Mouse (Mus musculus) E14TG2a.4 (cell line): ENCODE measurements around the gene Hjurp.

Source experiments
- CTCF ChIP-seq: conservative IDR thresholded peaks from 2 replicates; pipeline ENCODE4 v1.5.1; 2014; ENCODE audit warnings: low read length
- NANOG ChIP-seq: IDR thresholded peaks from 2 replicates; pipeline ENCODE4 v1.6.1; 2014; ENCODE audit warnings: borderline replicate concordance, low read length, mixed read lengths

GRCm38 (mm10) chr1:88232664-88233380 is 44.6 kb downstream of the Hjurp start:
- TF ChIP-seq CTCF (no peak), NANOG (no peak)
